Mouse (Mus musculus) cerebellum, adult 8-10 months (tissue): Measurements from ENCODE around the gene Cd300lf.

ENCODE experiments used
- DNase-seq: peaks from one replicate; pipeline ENCODE4 v3.0.0; 2022

The Cd300lf gene

DNA sequence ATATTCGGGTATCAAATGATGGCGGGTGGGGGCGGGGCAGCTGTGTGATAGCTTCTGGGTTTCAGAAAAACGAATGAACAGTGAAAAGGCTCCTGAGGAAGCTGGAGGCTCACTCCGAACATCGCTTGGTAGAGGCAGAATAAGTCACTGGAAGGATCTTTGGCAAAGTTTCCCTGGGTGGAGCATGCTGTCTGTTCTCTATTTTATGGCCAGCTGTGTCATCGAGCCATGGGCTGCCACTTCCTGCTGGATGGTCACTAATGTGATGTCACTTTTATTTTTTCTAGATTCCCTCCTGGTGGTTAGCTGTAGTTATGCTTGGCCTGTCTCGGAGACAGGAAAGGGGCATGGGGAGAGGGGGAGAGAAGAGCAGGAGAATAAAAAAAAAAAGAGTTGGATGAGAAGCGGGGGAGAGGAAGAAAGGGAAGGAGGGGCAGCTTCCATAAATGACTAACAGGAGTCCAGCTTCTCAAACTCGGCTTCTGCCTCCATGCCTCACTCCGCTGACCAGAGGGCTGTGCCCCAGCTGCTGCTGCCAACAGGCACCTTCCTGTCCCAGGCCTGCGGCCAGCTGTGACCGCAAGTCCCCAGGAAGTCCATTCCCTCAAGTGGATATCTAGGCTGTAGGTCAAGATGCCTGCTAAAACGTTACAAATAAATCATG, 62.0 kb downstream of the Cd300lf start:
- DNase-seq, result no peak

DNA sequence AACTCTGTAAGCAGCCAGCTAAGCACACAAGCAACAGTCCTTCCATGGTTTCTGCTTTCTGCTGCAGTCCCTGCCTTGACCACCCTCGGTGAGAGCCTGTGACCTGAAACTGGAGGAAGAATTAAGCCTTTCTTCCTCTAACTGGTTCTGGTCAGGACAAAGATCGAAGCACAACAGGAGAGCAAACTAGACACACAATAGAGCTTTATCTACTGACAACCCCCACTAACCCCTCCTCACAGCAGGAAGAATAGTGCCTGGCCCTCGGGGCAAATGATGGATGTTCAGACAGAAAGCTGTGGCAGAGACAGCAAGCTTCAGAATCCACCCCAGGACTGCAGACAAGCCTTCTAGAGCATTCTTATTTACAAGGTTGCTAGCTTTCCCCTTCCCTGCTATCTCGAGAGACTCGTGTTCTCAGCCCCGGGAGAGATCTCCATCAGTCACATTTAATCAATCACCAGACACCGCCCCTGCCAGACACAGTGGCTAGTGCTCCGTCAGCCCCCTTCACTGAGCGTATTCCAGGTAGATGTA, 62.7 kb downstream of the Cd300lf start:
- no peak for DNase-seq

DNA sequence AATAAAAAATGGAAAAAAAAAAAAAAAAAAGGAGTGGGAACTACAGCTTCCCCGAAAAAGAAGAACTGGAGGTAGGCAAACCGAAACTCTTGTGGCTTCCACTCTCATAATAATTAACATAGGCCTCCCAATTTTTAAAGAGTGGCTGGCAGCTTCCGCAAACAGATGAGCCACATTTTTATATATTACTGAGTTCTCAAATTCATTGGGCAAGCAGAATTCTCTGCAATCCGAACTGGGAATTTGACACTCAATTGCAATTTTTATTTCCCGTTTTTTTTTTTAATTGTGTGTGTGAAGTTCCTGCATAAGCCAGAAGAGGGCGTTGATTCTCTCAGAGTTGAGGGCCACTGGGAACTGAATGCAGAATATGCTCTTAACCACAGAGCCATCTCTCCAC, 67.0 kb downstream of the Cd300lf start:
- no peak for DNase-seq
